Mouse (Mus musculus) kidney, embryonic 15.5 days (tissue): ENCODE measurements at regions not wholly inside any gene's neighbourhood (a gene's known extent, or its start where the extent isn't known, plus 50 kb on each side); places are given as distances from the start of the nearest gene placed in this dataset.

Experiments
- ATAC-seq: fragments of 200-750 bp; cut with Nextera tagmentation; replicated peaks from 2 replicates; pipeline ENCODE4 v1.8.0; 2017; ENCODE audit warnings: moderate TSS enrichment; ENCODE audit not compliant: low FRiP score
- H3K27ac ChIP-seq: fragments of 300-500 bp; sonication (generic); 2 replicates; pipeline ENCODE4 v1.5.1; 2015; ENCODE audit warnings: mild to moderate bottlenecking, inconsistent platforms
- H3K27me3 ChIP-seq: fragments of 300-500 bp; sonication (generic); 2 replicates; pipeline ENCODE4 v1.6.1; 2015; ENCODE audit warnings: inconsistent platforms
- H3K36me3 ChIP-seq: fragments of 300-500 bp; sonication (generic); 2 replicates; pipeline ENCODE4 v1.6.1; 2015; ENCODE audit warnings: inconsistent platforms
- H3K4me1 ChIP-seq: fragments of 300-500 bp; sonication (generic); 2 replicates; pipeline ENCODE4 v1.6.1; 2015; ENCODE audit warnings: inconsistent platforms
- H3K4me2 ChIP-seq: fragments of 300-500 bp; sonication (generic); 2 replicates; pipeline ENCODE4 v1.6.1; 2015; ENCODE audit warnings: moderate library complexity, mild to moderate bottlenecking, inconsistent platforms
- H3K4me3 ChIP-seq: fragments of 300-500 bp; sonication (generic); replicated peaks from 2 replicates; pipeline ENCODE4 v1.5.1; 2015; ENCODE audit warnings: mild to moderate bottlenecking, inconsistent platforms
- H3K9ac ChIP-seq: fragments of 300-500 bp; sonication (generic); 2 replicates; pipeline ENCODE4 v1.6.1; 2015; ENCODE audit warnings: mild to moderate bottlenecking, inconsistent platforms
- H3K9me3 ChIP-seq: fragments of 300-500 bp; sonication (generic); replicated peaks from 2 replicates; pipeline ENCODE4 v1.6.1; 2016; ENCODE audit warnings: inconsistent platforms
- WGBS: fragments of 180-500 bp; shearing (Covaris S2); methylation state at CpG from one replicate; pipeline ENCODE4 v1.1.7; 2015; ENCODE audit warnings: mixed read lengths; 5-methylcytosine and 5-hydroxymethylcytosine counted together

GRCm38 (mm10) chr10:21688513-21688912 is 95.6 kb downstream of the 1700020N01Rik start:
- Histone ChIP-seq H3K4me1 (peaks cover 14% of the 10 kb centered on the region), H3K36me3 (no peaks in the 10 kb centered on the region), H3K27ac (no peak overlapping the region), H3K9ac (no peak overlapping the region), H3K27me3 (no peaks in the 10 kb centered on the region), H3K4me2 (no peak overlapping the region), H3K9me3 (no peaks in the 10 kb centered on the region), H3K4me3 (no peak overlapping the region)
- ATAC-seq = no peak
- 59% methylated on average over 7 of the region's 7 CpGs for WGBS

- Histone ChIP-seq H3K9ac (no peak overlapping the region), H3K4me2 (no peak overlapping the region), H3K4me1 (peaks cover 14% of the 10 kb centered on the region), H3K27me3 (no peaks in the 10 kb centered on the region), H3K9me3 (no peaks in the 10 kb centered on the region), H3K4me3 (no peak overlapping the region), H3K36me3 (no peaks in the 10 kb centered on the region), H3K27ac (no peak overlapping the region)
- 78% methylated on average over 9 of the region's 9 CpGs for WGBS
- ATAC-seq = no peak
Measured at GRCm38 (mm10) chr10:21689847-21690269, 96.9 kb downstream of the 1700020N01Rik start.

GRCm38 (mm10) chr10:21695185-21695584 is 102.2 kb downstream of the 1700020N01Rik start:
- Histone ChIP-seq H3K27ac (peak overlapping the region; percentile 76), H3K4me3 (no peak overlapping the region), H3K9ac (no peak overlapping the region), H3K36me3 (no peaks in the 10 kb centered on the region), H3K27me3 (no peaks in the 10 kb centered on the region), H3K4me2 (no peak overlapping the region), H3K9me3 (no peaks in the 10 kb centered on the region), H3K4me1 (no peaks in the 10 kb centered on the region)
- ATAC-seq = peak; percentile 46; the same call in 1 of the 2 replicates
- 34% methylated on average over 5 of the region's 5 CpGs for WGBS

- no peak overlapping the region for H3K9ac ChIP-seq
- ATAC-seq = no peak
- no peak overlapping the region for H3K27ac ChIP-seq
- no peak overlapping the region for H3K4me2 ChIP-seq
- no peaks in the 10 kb centered on the region for H3K9me3 ChIP-seq
- H3K4me1 ChIP-seq = no peaks in the 10 kb centered on the region
- H3K4me3 ChIP-seq = no peak overlapping the region
- 90% methylated on average over 5 of the region's 5 CpGs for WGBS
- H3K27me3 ChIP-seq = no peaks in the 10 kb centered on the region
- H3K36me3 ChIP-seq = no peaks in the 10 kb centered on the region
Measured at GRCm38 (mm10) chr10:21696671-21697070, 103.7 kb downstream of the 1700020N01Rik start.

GRCm38 (mm10) chr10:21701580-21701979 is 108.6 kb downstream of the 1700020N01Rik start:
- H3K9ac ChIP-seq = no peak overlapping the region
- no peaks in the 10 kb centered on the region for H3K36me3 ChIP-seq
- H3K4me1 ChIP-seq = no peaks in the 10 kb centered on the region
- H3K4me2 ChIP-seq = no peak overlapping the region
- no peaks in the 10 kb centered on the region for H3K27me3 ChIP-seq
- WGBS = 67% methylated on average over 3 of the region's 3 CpGs
- no peak overlapping the region for H3K4me3 ChIP-seq
- ATAC-seq = no peak
- no peaks in the 10 kb centered on the region for H3K9me3 ChIP-seq
- 0 out of 2 replicates have a peak overlapping the region, but pooled peaks have one; percentile 29 for H3K27ac ChIP-seq

GRCm38 (mm10) chr10:21702134-21702533 is 109.2 kb downstream of the 1700020N01Rik start:
- Histone ChIP-seq H3K9me3 (no peaks in the 10 kb centered on the region), H3K27ac (0 out of 2 replicates have a peak overlapping the region, but pooled peaks have one; percentile 29), H3K9ac (no peak overlapping the region), H3K4me1 (no peaks in the 10 kb centered on the region), H3K4me3 (no peak overlapping the region), H3K36me3 (no peaks in the 10 kb centered on the region), H3K4me2 (no peak overlapping the region), H3K27me3 (no peaks in the 10 kb centered on the region)
- ATAC-seq = no peak
- WGBS = 67% methylated on average over 1 of the region's 1 CpGs

- no peaks in the 10 kb centered on the region for H3K4me1 ChIP-seq
- no peak overlapping the region for H3K4me3 ChIP-seq
- H3K9ac ChIP-seq = no peak overlapping the region
- 69% methylated on average over 7 of the region's 7 CpGs for WGBS
- no peak overlapping the region for H3K27ac ChIP-seq
- no peaks in the 10 kb centered on the region for H3K36me3 ChIP-seq
- no peak for ATAC-seq
- no peaks in the 10 kb centered on the region for H3K9me3 ChIP-seq
- H3K27me3 ChIP-seq = no peaks in the 10 kb centered on the region
- H3K4me2 ChIP-seq = no peak overlapping the region
Measured at GRCm38 (mm10) chr10:21711866-21712265, 118.9 kb downstream of the 1700020N01Rik start.

GRCm38 (mm10) chr10:21712828-21713227 is 119.9 kb downstream of the 1700020N01Rik start:
- ATAC-seq = no peak
- Histone ChIP-seq H3K27me3 (no peaks in the 10 kb centered on the region), H3K9me3 (no peaks in the 10 kb centered on the region), H3K4me1 (no peaks in the 10 kb centered on the region), H3K4me3 (no peak overlapping the region), H3K4me2 (no peak overlapping the region), H3K27ac (no peak overlapping the region), H3K9ac (no peak overlapping the region), H3K36me3 (no peaks in the 10 kb centered on the region)
- 64% methylated on average over 3 of the region's 3 CpGs for WGBS

- H3K9me3 ChIP-seq = no peaks in the 10 kb centered on the region
- no peaks in the 10 kb centered on the region for H3K4me1 ChIP-seq
- no peak overlapping the region for H3K4me3 ChIP-seq
- no peak overlapping the region for H3K4me2 ChIP-seq
- WGBS = 89% methylated on average over 3 of the region's 3 CpGs
- H3K36me3 ChIP-seq = no peaks in the 10 kb centered on the region
- no peaks in the 10 kb centered on the region for H3K27me3 ChIP-seq
- no peak for ATAC-seq
- no peak overlapping the region for H3K9ac ChIP-seq
- no peak overlapping the region for H3K27ac ChIP-seq
Measured at GRCm38 (mm10) chr10:21715436-21715835, 122.5 kb downstream of the 1700020N01Rik start.

- ATAC-seq = no peak
- Histone ChIP-seq H3K4me1 (no peaks in the 10 kb centered on the region), H3K4me3 (no peak overlapping the region), H3K36me3 (no peaks in the 10 kb centered on the region), H3K27ac (no peak overlapping the region), H3K9ac (no peak overlapping the region), H3K4me2 (no peak overlapping the region), H3K9me3 (no peaks in the 10 kb centered on the region), H3K27me3 (no peaks in the 10 kb centered on the region)
- WGBS = 76% methylated on average over 4 of the region's 4 CpGs
Measured at GRCm38 (mm10) chr10:21718189-21718588, 125.2 kb downstream of the 1700020N01Rik start.

GRCm38 (mm10) chr10:21724351-21724750 is 131.4 kb downstream of the 1700020N01Rik start:
- no peaks in the 10 kb centered on the region for H3K27me3 ChIP-seq
- H3K36me3 ChIP-seq = no peaks in the 10 kb centered on the region
- H3K9ac ChIP-seq = no peak overlapping the region
- H3K4me1 ChIP-seq = no peaks in the 10 kb centered on the region
- no peaks in the 10 kb centered on the region for H3K9me3 ChIP-seq
- no peak overlapping the region for H3K27ac ChIP-seq
- WGBS = 93% methylated on average over 3 of the region's 3 CpGs
- ATAC-seq = no peak
- H3K4me3 ChIP-seq = no peak overlapping the region
- H3K4me2 ChIP-seq = no peak overlapping the region

- no peak for ATAC-seq
- Histone ChIP-seq H3K9me3 (no peaks in the 10 kb centered on the region), H3K27me3 (no peaks in the 10 kb centered on the region), H3K4me1 (no peaks in the 10 kb centered on the region), H3K4me3 (no peak overlapping the region), H3K4me2 (no peak overlapping the region), H3K9ac (no peak overlapping the region), H3K36me3 (no peaks in the 10 kb centered on the region), H3K27ac (no peak overlapping the region)
- WGBS = 85% methylated on average over 3 of the region's 3 CpGs
Measured at GRCm38 (mm10) chr10:21724999-21725398, 132.1 kb downstream of the 1700020N01Rik start.

- Histone ChIP-seq H3K27ac (no peak overlapping the region), H3K9ac (no peak overlapping the region), H3K4me2 (no peak overlapping the region), H3K9me3 (no peaks in the 10 kb centered on the region), H3K4me1 (0 out of 2 replicates have a peak, but pooled peaks cover 7% of the 10 kb centered on the region), H3K4me3 (no peak overlapping the region), H3K36me3 (no peaks in the 10 kb centered on the region), H3K27me3 (no peaks in the 10 kb centered on the region)
- WGBS = 45% methylated on average over 5 of the region's 5 CpGs
- no peak for ATAC-seq
Measured at GRCm38 (mm10) chr10:21740256-21740655, 141.7 kb upstream of the Sgk1 start.
